Mouse (Mus musculus) olfactory bulb, adult 2 months (tissue): ENCODE measurements around the gene Kif5a.

Experiments used
- CTCF ChIP-seq: fragments of 200-500 bp; IDR thresholded peaks from 2 replicates; pipeline ENCODE4 v1.5.1; 2012; ENCODE audit warnings: low read depth, mild to moderate bottlenecking, low read length, moderate library complexity; ENCODE audit not compliant: insufficient read depth
- POLR2A ChIP-seq: fragments of 200-500 bp; IDR thresholded peaks from 2 replicates; pipeline ENCODE4 v1.6.1; 2012; ENCODE audit warnings: mild to moderate bottlenecking, low read depth, low read length, moderate library complexity; ENCODE audit not compliant: insufficient read depth

- TF ChIP-seq CTCF (no peak), POLR2A (no peak)
These were observed 78.0 kb downstream of the Kif5a start for GRCm38 (mm10) chr10:127185101-127185500.
